Mouse (Mus musculus): ENCODE results near the gene Ttk. TPM values are rescaled to one million over a fixed set of nuclear protein-coding genes. Genes with fewer than 3 reads are reported as not detected.

The Ttk gene
- total and polyA plus RNA-seq, 2 experiments from 2014 or later = 1.5 to 2.1 TPM

DNA sequence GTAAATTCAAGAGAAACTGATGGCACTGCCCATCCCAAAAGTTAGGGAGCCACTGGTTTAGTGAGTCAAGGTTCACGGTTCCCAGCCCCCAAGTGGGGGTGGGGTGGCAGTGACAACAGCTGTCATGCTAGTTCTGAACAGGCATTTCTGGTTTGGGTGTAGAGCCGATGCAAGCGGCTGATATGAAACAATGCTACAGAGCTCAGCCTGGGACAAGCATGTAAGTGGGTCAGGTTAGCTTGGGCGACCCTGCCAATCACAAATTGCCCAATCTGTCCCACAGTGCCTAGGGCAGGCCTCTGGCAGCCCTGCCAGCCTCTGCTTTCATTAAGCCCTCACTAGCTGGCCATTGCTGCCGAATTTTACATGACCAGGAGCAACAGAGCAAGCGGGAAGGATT is 47.7 kb downstream of the Ttk start:
- no peaks in the 10 kb centered on the region for H3K4me1 ChIP-seq (ENCODE audit: insufficient read depth, low read length)
- H3K36me3 ChIP-seq (ENCODE audit: insufficient read depth, low read length) = no peaks in the 10 kb centered on the region
- H3K27ac ChIP-seq (ENCODE audit: low read depth, low read length) = no peak overlapping the region
- ATAC-seq (ENCODE audit: low FRiP score) = no peak
- no peak overlapping the region for H3K4me3 ChIP-seq (ENCODE audit: low read depth, low read length)
- H3K9ac ChIP-seq (replicated peaks; ENCODE audit: low read length, poor library complexity, severe bottlenecking) = no peak overlapping the region
- no peaks in the 10 kb centered on the region for H3K27me3 ChIP-seq (ENCODE audit: insufficient read depth, low read length)
- 85% methylated on average over 6 of the region's 6 CpGs for WGBS
- TF ChIP-seq CTCF (IDR thresholded peaks at IDR 0.05) = no peak
- DNase-seq (ENCODE audit: low spot score) = no peak
- no peak overlapping the region for H3K4me2 ChIP-seq (ENCODE audit: low read depth, low read length, poor library complexity, severe bottlenecking)
- H3K9me3 ChIP-seq (ENCODE audit: low read length) = no peaks in the 10 kb centered on the region

DNA sequence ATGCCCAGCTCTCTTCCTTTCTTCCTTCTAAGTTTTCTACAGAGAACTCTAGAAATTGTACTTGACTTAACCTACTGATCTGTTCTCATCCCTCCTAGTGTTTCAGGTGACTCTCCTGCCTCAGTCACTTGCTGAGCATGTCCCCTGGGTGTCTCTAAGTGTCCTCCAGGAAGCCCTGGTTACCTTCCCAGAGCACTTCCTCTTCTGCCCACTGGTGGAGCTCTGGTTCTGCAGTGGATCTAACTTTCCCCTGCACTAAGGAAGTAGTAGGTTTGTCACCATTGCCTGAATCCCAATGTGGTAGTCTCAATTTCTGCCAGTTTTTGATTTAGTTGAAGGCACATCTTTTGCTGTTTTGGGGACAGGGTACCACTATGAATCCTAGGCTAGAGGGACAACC is 51.7 kb downstream of the Ttk start:
- no peak for DNase-seq (ENCODE audit: low spot score)
- Histone ChIP-seq H3K9me3 (ENCODE audit: low read length) (no peaks in the 10 kb centered on the region), H3K36me3 (ENCODE audit: insufficient read depth, low read length) (no peaks in the 10 kb centered on the region)

DNA sequence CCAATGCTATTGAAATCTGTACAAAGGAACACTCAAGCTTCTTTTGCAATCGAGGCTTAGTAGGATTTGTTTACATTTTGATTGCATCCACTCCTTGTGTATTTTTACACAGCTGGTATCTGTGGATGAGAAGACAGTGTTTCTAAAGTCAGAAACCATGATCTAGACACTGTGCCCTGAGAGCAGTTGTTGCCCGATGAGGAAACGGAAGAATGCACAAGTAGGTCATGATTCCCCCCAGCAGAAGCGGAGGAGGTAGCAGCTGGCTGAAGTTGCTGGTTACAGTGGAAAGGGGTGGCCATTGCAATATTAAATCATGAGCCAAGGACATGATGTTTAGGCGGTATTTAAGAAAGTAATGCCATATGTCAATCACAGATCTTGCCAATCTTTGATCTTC is 53.7 kb downstream of the Ttk start:
- H3K27me3 ChIP-seq (ENCODE audit: insufficient read depth, low read length) = no peaks in the 10 kb centered on the region
- ATAC-seq (ENCODE audit: low FRiP score) = no peak
- H3K36me3 ChIP-seq (ENCODE audit: insufficient read depth, low read length) = no peaks in the 10 kb centered on the region
- H3K9me3 ChIP-seq (ENCODE audit: low read length) = no peaks in the 10 kb centered on the region
- no peak for DNase-seq (ENCODE audit: low spot score)
- H3K4me2 ChIP-seq (ENCODE audit: low read depth, low read length, poor library complexity, severe bottlenecking) = no peak overlapping the region
- no peak overlapping the region for H3K27ac ChIP-seq (ENCODE audit: low read depth, low read length)
- no peak for TF ChIP-seq CTCF (IDR thresholded peaks at IDR 0.05)
- H3K4me3 ChIP-seq (ENCODE audit: low read depth, low read length) = no peak overlapping the region
- no peak overlapping the region for H3K9ac ChIP-seq (replicated peaks; ENCODE audit: low read length, poor library complexity, severe bottlenecking)
- 90% methylated on average over 5 of the region's 5 CpGs for WGBS
- no peaks in the 10 kb centered on the region for H3K4me1 ChIP-seq (ENCODE audit: insufficient read depth, low read length)

More for the DNA sequence above, 51.7 kb downstream of the Ttk start:
- Histone ChIP-seq H3K27me3 (ENCODE audit: insufficient read depth, low read length) (no peaks in the 10 kb centered on the region), H3K4me1 (ENCODE audit: insufficient read depth, low read length) (no peaks in the 10 kb centered on the region), H3K27ac (ENCODE audit: low read depth, low read length) (no peak overlapping the region), H3K9ac (replicated peaks; ENCODE audit: low read length, poor library complexity, severe bottlenecking) (no peak overlapping the region), H3K4me3 (ENCODE audit: low read depth, low read length) (no peak overlapping the region), H3K4me2 (ENCODE audit: low read depth, low read length, poor library complexity, severe bottlenecking) (no peak overlapping the region)
- TF ChIP-seq CTCF (IDR thresholded peaks at IDR 0.05) = no peak
- no peak for ATAC-seq (ENCODE audit: low FRiP score)

DNA sequence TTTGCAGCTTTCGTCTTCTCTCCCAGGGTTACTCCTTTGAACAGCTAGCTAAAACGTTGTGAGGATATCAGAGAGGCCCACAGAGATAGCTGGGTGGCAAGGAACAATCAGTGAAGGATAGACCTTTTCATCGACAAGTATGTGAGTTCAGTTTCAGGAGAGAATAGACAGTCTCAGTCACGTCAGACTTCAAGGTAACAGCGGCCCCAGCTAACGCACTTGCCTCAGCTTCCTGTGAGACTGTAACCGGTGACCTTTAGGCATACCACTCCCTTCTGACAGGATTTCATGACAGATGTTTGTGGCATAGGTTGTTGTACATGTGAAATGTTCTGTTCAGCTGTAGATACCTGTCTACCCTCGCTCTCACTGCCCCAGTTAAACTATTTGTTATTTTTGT is 58.6 kb downstream of the Ttk start:
- Histone ChIP-seq H3K27me3 (ENCODE audit: insufficient read depth, low read length) (no peaks in the 10 kb centered on the region), H3K9me3 (ENCODE audit: low read length) (no peaks in the 10 kb centered on the region), H3K36me3 (ENCODE audit: insufficient read depth, low read length) (no peaks in the 10 kb centered on the region), H3K4me3 (ENCODE audit: low read depth, low read length) (no peak overlapping the region), H3K4me2 (ENCODE audit: low read depth, low read length, poor library complexity, severe bottlenecking) (no peak overlapping the region), H3K27ac (ENCODE audit: low read depth, low read length) (no peak overlapping the region), H3K4me1 (ENCODE audit: insufficient read depth, low read length) (no peaks in the 10 kb centered on the region), H3K9ac (replicated peaks; ENCODE audit: low read length, poor library complexity, severe bottlenecking) (no peak overlapping the region)
- TF ChIP-seq CTCF (IDR thresholded peaks at IDR 0.05) = no peak
- ATAC-seq (ENCODE audit: low FRiP score) = no peak
- DNase-seq (ENCODE audit: low spot score) = no peak
- 76% methylated on average over 8 of the region's 8 CpGs for WGBS

DNA sequence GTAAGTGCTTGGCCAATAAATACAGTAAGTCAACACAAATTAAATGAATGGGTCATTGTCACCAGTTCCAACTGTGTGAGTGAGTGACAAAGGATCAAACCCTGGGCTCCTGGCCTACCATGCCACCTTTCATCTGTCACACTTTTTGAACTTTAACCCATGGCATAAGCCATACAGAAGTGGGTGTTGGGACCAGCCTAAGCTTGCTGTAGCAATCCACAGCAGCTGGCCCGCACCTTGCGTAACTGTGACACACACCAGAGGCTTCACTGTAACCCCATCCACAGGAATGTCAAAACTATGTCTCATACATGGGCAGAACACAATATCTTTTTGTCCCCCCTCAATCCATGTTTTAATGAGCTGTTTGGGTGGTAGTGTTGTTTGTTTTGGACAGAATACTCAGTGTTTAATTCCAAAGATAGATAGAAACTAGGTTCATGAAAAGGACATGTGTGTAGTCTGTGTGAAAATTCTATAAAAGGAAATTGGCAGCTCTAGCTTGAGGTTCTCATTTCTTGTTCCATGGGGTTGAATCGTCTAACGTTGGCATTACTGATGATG is 59.4 kb downstream of the Ttk start:
- H3K36me3 ChIP-seq (ENCODE audit: insufficient read depth, low read length) = no peaks in the 10 kb centered on the region
- WGBS = 91% methylated on average over 4 of the region's 4 CpGs
- TF ChIP-seq CTCF (IDR thresholded peaks at IDR 0.05) = no peak
- no peaks in the 10 kb centered on the region for H3K4me1 ChIP-seq (ENCODE audit: insufficient read depth, low read length)
- no peak overlapping the region for H3K9ac ChIP-seq (replicated peaks; ENCODE audit: low read length, poor library complexity, severe bottlenecking)
- H3K9me3 ChIP-seq (ENCODE audit: low read length) = no peaks in the 10 kb centered on the region
- H3K4me2 ChIP-seq (ENCODE audit: low read depth, low read length, poor library complexity, severe bottlenecking) = no peak overlapping the region
- H3K27ac ChIP-seq (ENCODE audit: low read depth, low read length) = no peak overlapping the region
- DNase-seq (ENCODE audit: low spot score) = no peak
- no peak for ATAC-seq (ENCODE audit: low FRiP score)
- no peak overlapping the region for H3K4me3 ChIP-seq (ENCODE audit: low read depth, low read length)
- no peaks in the 10 kb centered on the region for H3K27me3 ChIP-seq (ENCODE audit: insufficient read depth, low read length)

- no peak overlapping the region for H3K27ac ChIP-seq (ENCODE audit: low read depth, low read length)
- H3K4me2 ChIP-seq (ENCODE audit: low read depth, low read length, poor library complexity, severe bottlenecking) = no peak overlapping the region
- TF ChIP-seq CTCF (IDR thresholded peaks at IDR 0.05) = no peak
- DNase-seq (ENCODE audit: low spot score) (no peak), ATAC-seq (ENCODE audit: low FRiP score) (no peak)
- no peaks in the 10 kb centered on the region for H3K36me3 ChIP-seq (ENCODE audit: insufficient read depth, low read length)
- no peak overlapping the region for H3K4me3 ChIP-seq (ENCODE audit: low read depth, low read length)
- WGBS = 85% methylated on average over 2 of the region's 2 CpGs
- no peak overlapping the region for H3K9ac ChIP-seq (replicated peaks; ENCODE audit: low read length, poor library complexity, severe bottlenecking)
- H3K9me3 ChIP-seq (ENCODE audit: low read length) = no peaks in the 10 kb centered on the region
- H3K4me1 ChIP-seq (ENCODE audit: insufficient read depth, low read length) = no peaks in the 10 kb centered on the region
- H3K27me3 ChIP-seq (ENCODE audit: insufficient read depth, low read length) = no peaks in the 10 kb centered on the region
Observed at GRCm38 (mm10) chr9:83902086-83902485, 67.6 kb downstream of the Ttk start.
